Comparison of ENCODE assay signal across 12 mouse cellular contexts in genomic region chr11:120296305-120297144, GRCm38 (mm10). TPM values are rescaled to one million over a fixed set of nuclear protein-coding genes. Genes with fewer than 3 reads are reported as not detected.
DNase-seq lines count a peak whose midpoint lies in the region; ATAC-seq lines count a peak whose summit lies in the region.
"Had no signal": no experiment of that assay in that cellular context is flagged by ENCODE, and none has a peak within 500 bp of the region (broad histone marks: within the 10 kb centered on the region; RNA-seq: fewer than 3 reads in every experiment).

No protein-coding gene starts in this region.

- H3K27ac ChIP-seq in heart, embryonic 14.5 days (replicated peaks in 1 of 2; ENCODE audit: control insufficient read depth in 1 of 2, insufficient read depth in 1 of 2, low read depth in 2 of 2, low read length in 2 of 2) = no peak overlapping the region
- H3K27ac ChIP-seq in embryonic facial prominence, embryonic 15.5 days (replicated peaks) = no peak overlapping the region
- peak overlapping the region; percentile 67 for H3K27ac ChIP-seq in limb, embryonic 12.5 days

- WGBS in heart, embryonic 14.5 days = 44% methylated on average over 13 of the region's 13 CpGs
- 29% methylated on average over 13 of the region's 13 CpGs for WGBS in embryonic facial prominence, embryonic 15.5 days
- WGBS in limb, embryonic 12.5 days = 27% methylated on average over 13 of the region's 13 CpGs

- no peaks in the 10 kb centered on the region for H3K36me3 ChIP-seq in heart, embryonic 14.5 days (ENCODE audit: control insufficient read depth, insufficient read depth, low read length)
- H3K36me3 ChIP-seq in embryonic facial prominence, embryonic 15.5 days = no peaks in the 10 kb centered on the region
- peaks cover 12% of the 10 kb centered on the region; the same call in 1 of the 2 replicates for H3K36me3 ChIP-seq in limb, embryonic 12.5 days

- H3K4me3 ChIP-seq in heart, embryonic 14.5 days (ENCODE audit: control insufficient read depth in 1 of 2, insufficient read depth in 1 of 2, low read depth in 1 of 2, low read length in 2 of 2) = no peak overlapping the region
- no peak overlapping the region for H3K4me3 ChIP-seq in embryonic facial prominence, embryonic 15.5 days (replicated peaks)
- no peak overlapping the region for H3K4me3 ChIP-seq in limb, embryonic 12.5 days (replicated peaks)

- DNase-seq in heart, postnatal 14 days = no peak
- peak; percentile 50 for DNase-seq in ES-CJ7 (ENCODE audit: low read depth, low spot score)
- DNase-seq in frontal cortex, postnatal 36 days (ENCODE audit: low spot score in 2 of 2) = no peak
- DNase-seq in spleen, adult 18-20 months = no peak
- no peak for DNase-seq in spleen, postnatal 10 days (ENCODE audit: low spot score in 2 of 2)
- DNase-seq: cerebellum, adult 11 months; lung, postnatal 36 days had no signal

- intact Hi-C loops in heart, postnatal 14 days (cut with DNase I) = no loop called here

- ATAC-seq in heart, embryonic 14.5 days (ENCODE audit: insufficient number of reproducible peaks, insufficient read depth, low FRiP score, low read depth) = no peak
- peak; percentile 29; the same call in 1 of the 2 replicates for ATAC-seq in embryonic facial prominence, embryonic 15.5 days (ENCODE audit: insufficient number of reproducible peaks, low FRiP score, low TSS enrichment, low read depth)
- 0 out of 2 replicates have a peak, but pooled peaks have one; percentile 40 for ATAC-seq in limb, embryonic 12.5 days (ENCODE audit: insufficient number of reproducible peaks, insufficient read depth, low FRiP score, low TSS enrichment, low read depth)
- ATAC-seq: activated CD4-positive, CD25-positive, alpha-beta regulatory T cell, adult 4 months; CD4-positive, CD25-positive, alpha-beta regulatory T cell, adult 4 months had no signal

- H3K4me1 ChIP-seq in heart, embryonic 14.5 days (ENCODE audit: control insufficient read depth in 2 of 2, insufficient read depth in 2 of 2, low read length in 2 of 2) = peaks cover 20 to 29% of the 10 kb centered on the region in 2 experiments; a peak in 3 of 4 replicates
- H3K4me1 ChIP-seq in embryonic facial prominence, embryonic 15.5 days = peaks cover 46% of the 10 kb centered on the region
- H3K4me1 ChIP-seq in limb, embryonic 12.5 days (replicated peaks) = peaks cover 52% of the 10 kb centered on the region

- no peaks in the 10 kb centered on the region for H3K27me3 ChIP-seq in heart, embryonic 14.5 days (ENCODE audit: control insufficient read depth, insufficient read depth, low read length)
- H3K27me3 ChIP-seq in embryonic facial prominence, embryonic 15.5 days = no peaks in the 10 kb centered on the region
- H3K27me3 ChIP-seq in limb, embryonic 12.5 days = 0 out of 2 replicates have a peak, but pooled peaks cover 6% of the 10 kb centered on the region

- H3K9me3 ChIP-seq in heart, embryonic 14.5 days (ENCODE audit: control insufficient read depth, low read length) = no peaks in the 10 kb centered on the region
- no peaks in the 10 kb centered on the region for H3K9me3 ChIP-seq in embryonic facial prominence, embryonic 15.5 days (replicated peaks)
- 0 out of 2 replicates have a peak, but pooled peaks cover 5% of the 10 kb centered on the region for H3K9me3 ChIP-seq in limb, embryonic 12.5 days

- no peak overlapping the region for H3K4me2 ChIP-seq in heart, embryonic 14.5 days (ENCODE audit: low read length)
- no peak overlapping the region for H3K4me2 ChIP-seq in embryonic facial prominence, embryonic 15.5 days (replicated peaks)
- 0 out of 2 replicates have a peak overlapping the region, but pooled peaks have one; percentile 17 for H3K4me2 ChIP-seq in limb, embryonic 12.5 days

- peak overlapping the region; percentile 22; the same call in 1 of the 2 replicates for H3K9ac ChIP-seq in heart, embryonic 14.5 days (ENCODE audit: low read length)
- H3K9ac ChIP-seq in embryonic facial prominence, embryonic 15.5 days = no peak overlapping the region
- H3K9ac ChIP-seq in limb, embryonic 12.5 days (replicated peaks) = no peak overlapping the region

RNA-seq across cellular contexts. Expression of gene Actg1, which starts 51.8 kb away (rescaled TPM):
- polyA plus RNA-seq in heart, embryonic 14.5 days (2014; fragmentation: Nextera tagmentation; extraction: Ambion mirVana) = 979 and 1,136 TPM in 2 replicates
- 100 to 1,000 TPM; 451 to 520 TPM for total RNA-seq in heart, postnatal 14 days (2021)
- 2,143 and 2,279 TPM in 2 replicates for polyA plus RNA-seq in embryonic facial prominence, embryonic 15.5 days (2015; fragmentation: Nextera tagmentation; extraction: Ambion mirVana)
- 2,805 and 2,814 TPM in 2 replicates for polyA plus RNA-seq in limb, embryonic 12.5 days (2016; fragmentation: Nextera tagmentation; extraction: Ambion mirVana)
